8 mouse cellular contexts compared by ENCODE assay signal in genomic region chr6:13839345-13840054, GRCm38 (mm10). TPM values are rescaled to one million over a fixed set of nuclear protein-coding genes. Genes with fewer than 3 reads are reported as not detected.
DNase-seq lines count a peak whose midpoint lies in the region; ATAC-seq and TF ChIP-seq lines count a peak whose summit lies in the region.

Gene Gpr85, minus strand, starts transcription at chr6:13839942.

- H3K4me2 ChIP-seq in heart, embryonic 12.5 days: peak within 1 kb of the TSS; percentile 77
- peak within 1 kb of the TSS; percentile 90 for H3K4me2 ChIP-seq in embryonic facial prominence, embryonic 14.5 days (ENCODE audit: low read depth, low read length)
- H3K4me2 ChIP-seq in hindbrain, postnatal 0 days (ENCODE audit: low read depth, low read length): peak within 1 kb of the TSS; percentile 78
- peak within 1 kb of the TSS; percentile 72 for H3K4me2 ChIP-seq in liver, embryonic 13.5 days

- H3K4me3 ChIP-seq in heart, embryonic 12.5 days: peak within 1 kb of the TSS; percentile 68
- peak within 1 kb of the TSS; percentile 49 to 57 for H3K4me3 ChIP-seq in MEL (ENCODE audit: control insufficient read depth in 1 of 2, insufficient read depth in 1 of 2, low read depth in 2 of 2, low read length in 2 of 2)
- H3K4me3 ChIP-seq in embryonic facial prominence, embryonic 14.5 days (ENCODE audit: low read depth, low read length): peak within 1 kb of the TSS; percentile 63
- peak within 1 kb of the TSS; percentile 78 for H3K4me3 ChIP-seq in hindbrain, postnatal 0 days (ENCODE audit: low read length)
- H3K4me3 ChIP-seq in liver, embryonic 13.5 days (replicated peaks): peak within 1 kb of the TSS; percentile 59
- peak within 1 kb of the TSS; percentile 59 for H3K4me3 ChIP-seq in small intestine, adult 2 months (ENCODE audit: low read depth, low read length)

- TF ChIP-seq EP300 in MEL (IDR thresholded peaks at IDR 0.05; ENCODE audit: low read depth in 1 of 2, low read length in 2 of 2): no peak

- peaks cover 3% of the 10 kb centered on the region; the same call in 1 of the 2 replicates for H3K4me1 ChIP-seq in heart, embryonic 12.5 days (replicated peaks)
- no peaks in the 10 kb centered on the region for H3K4me1 ChIP-seq in MEL (ENCODE audit: control insufficient read depth in 1 of 2, insufficient read depth in 2 of 2, low read length in 2 of 2)
- no peaks in the 10 kb centered on the region for H3K4me1 ChIP-seq in embryonic facial prominence, embryonic 14.5 days (ENCODE audit: control insufficient read depth, insufficient read depth, low read length)
- H3K4me1 ChIP-seq in hindbrain, postnatal 0 days (ENCODE audit: insufficient read depth, low read length): no peaks in the 10 kb centered on the region
- no peaks in the 10 kb centered on the region for H3K4me1 ChIP-seq in liver, embryonic 13.5 days (replicated peaks)
- no peaks in the 10 kb centered on the region; the same call in 1 of the 2 replicates for H3K4me1 ChIP-seq in small intestine, adult 2 months (ENCODE audit: control insufficient read depth, insufficient read depth, insufficient read length, low read length)

- no peak for ATAC-seq in heart, embryonic 12.5 days (ENCODE audit: insufficient number of reproducible peaks, low FRiP score)
- no peak for ATAC-seq in embryonic facial prominence, embryonic 14.5 days (ENCODE audit: low read depth)
- ATAC-seq in hindbrain, postnatal 0 days: peak; percentile 46
- no peak for ATAC-seq in liver, embryonic 13.5 days (ENCODE audit: low read depth)

- DNase-seq in heart, adult 9 months (ENCODE audit: low spot score in 2 of 2): no peak
- DNase-seq in MEL (ENCODE audit: low read depth, low spot score): peak; percentile 70
- no peak for DNase-seq in embryonic facial prominence, embryonic 14.5 days (ENCODE audit: low spot score)
- DNase-seq in hindbrain, postnatal 0 days (ENCODE audit: low spot score): peak; percentile 59
- DNase-seq in liver, embryonic 13.5 days: no peak
- no peak for DNase-seq in gastrocnemius, postnatal 10 days

- 41% methylated on average over 18 of the region's 18 CpGs for WGBS in heart, embryonic 12.5 days
- WGBS in embryonic facial prominence, embryonic 14.5 days: 39% methylated on average over 18 of the region's 18 CpGs
- 27% methylated on average over 18 of the region's 18 CpGs for WGBS in hindbrain, postnatal 0 days
- 30% methylated on average over 18 of the region's 18 CpGs for WGBS in liver, embryonic 13.5 days (ENCODE audit: insufficient replicate concordance)
- 35% methylated on average over 18 of the region's 18 CpGs for WGBS in small intestine, adult 2 months

- H3K27me3 ChIP-seq in heart, embryonic 12.5 days (replicated peaks): peaks cover 4% of the 10 kb centered on the region; the same call in 1 of the 2 replicates
- H3K27me3 ChIP-seq in MEL (ENCODE audit: control insufficient read depth in 1 of 2, insufficient read depth in 2 of 2, low read length in 2 of 2): peaks cover 0 to 1% of the 10 kb centered on the region in 2 experiments; a peak in 1 of 4 replicates
- no peaks in the 10 kb centered on the region for H3K27me3 ChIP-seq in embryonic facial prominence, embryonic 14.5 days (replicated peaks; ENCODE audit: control insufficient read depth, insufficient read depth, low read length)
- H3K27me3 ChIP-seq in hindbrain, postnatal 0 days (ENCODE audit: insufficient read depth, low read length): no peaks in the 10 kb centered on the region
- peaks cover 35% of the 10 kb centered on the region for H3K27me3 ChIP-seq in liver, embryonic 13.5 days
- H3K27me3 ChIP-seq in small intestine, adult 2 months (ENCODE audit: control insufficient read depth, insufficient read depth, low read length): peaks cover 4% of the 10 kb centered on the region

- no peaks in the 10 kb centered on the region for H3K36me3 ChIP-seq in heart, embryonic 12.5 days
- no peaks in the 10 kb centered on the region for H3K36me3 ChIP-seq in MEL (ENCODE audit: control insufficient read depth in 1 of 2, insufficient read depth in 2 of 2, low read length in 2 of 2)
- H3K36me3 ChIP-seq in embryonic facial prominence, embryonic 14.5 days (ENCODE audit: control insufficient read depth, insufficient read depth, low read length): no peaks in the 10 kb centered on the region
- no peaks in the 10 kb centered on the region for H3K36me3 ChIP-seq in hindbrain, postnatal 0 days (ENCODE audit: insufficient read depth, low read length)
- H3K36me3 ChIP-seq in liver, embryonic 13.5 days: no peaks in the 10 kb centered on the region
- no peaks in the 10 kb centered on the region for H3K36me3 ChIP-seq in small intestine, adult 2 months (ENCODE audit: control insufficient read depth, insufficient read depth, low read length)

- no peak for TF ChIP-seq POLR2A in MEL (IDR thresholded peaks at IDR 0.05; ENCODE audit: control insufficient read depth in 1 of 2, insufficient read depth in 1 of 2, low read depth in 1 of 2, low read length in 2 of 2, poor library complexity in 1 of 2)
- TF ChIP-seq POLR2A in small intestine, adult 2 months (IDR thresholded peaks at IDR 0.05; ENCODE audit: low read depth, low read length): no peak

- no peaks in the 10 kb centered on the region for H3K79me2 ChIP-seq in MEL (ENCODE audit: control insufficient read depth, insufficient read depth, low read length, poor library complexity)

- no peak for TF ChIP-seq RAD21 in MEL (IDR thresholded peaks at IDR 0.05; ENCODE audit: low read depth, low read length)

- no peaks in the 10 kb centered on the region for H3K9me3 ChIP-seq in heart, embryonic 12.5 days (replicated peaks)
- no peaks in the 10 kb centered on the region for H3K9me3 ChIP-seq in MEL (replicated peaks; ENCODE audit: insufficient read depth, low read length)
- H3K9me3 ChIP-seq in embryonic facial prominence, embryonic 14.5 days (ENCODE audit: control insufficient read depth, low read length): no peaks in the 10 kb centered on the region
- no peaks in the 10 kb centered on the region for H3K9me3 ChIP-seq in hindbrain, postnatal 0 days (ENCODE audit: low read length)
- no peaks in the 10 kb centered on the region for H3K9me3 ChIP-seq in liver, embryonic 13.5 days (replicated peaks)

- H3K27ac ChIP-seq in heart, embryonic 12.5 days (ENCODE audit: poor library complexity, severe bottlenecking): peak within 1 kb of the TSS; percentile 95
- H3K27ac ChIP-seq in MEL (ENCODE audit: control insufficient read depth, low read depth, low read length): no peak within 1 kb of the TSS
- H3K27ac ChIP-seq in embryonic facial prominence, embryonic 14.5 days (replicated peaks; ENCODE audit: low read depth, low read length): peak within 1 kb of the TSS; percentile 86
- H3K27ac ChIP-seq in hindbrain, postnatal 0 days: peak within 1 kb of the TSS; percentile 100
- H3K27ac ChIP-seq in liver, embryonic 13.5 days: peak within 1 kb of the TSS; percentile 13; the same call in 1 of the 2 replicates
- H3K27ac ChIP-seq in small intestine, adult 2 months (ENCODE audit: insufficient read depth, low read depth, low read length): no peak within 1 kb of the TSS

- TF ChIP-seq CTCF in MEL (IDR thresholded peaks at IDR 0.05 in 2 of 3, conservative IDR thresholded peaks at IDR 0.05 in 1 of 3; ENCODE audit: control insufficient read depth in 1 of 3, insufficient read depth in 1 of 3, low read depth in 2 of 3, low read length in 3 of 3, poor library complexity in 1 of 3, severe bottlenecking in 1 of 3): no peak
- TF ChIP-seq CTCF in hindbrain, postnatal 0 days (IDR thresholded peaks at IDR 0.05; ENCODE audit: low read depth): no peak
- no peak for TF ChIP-seq CTCF in small intestine, adult 2 months (IDR thresholded peaks at IDR 0.05; ENCODE audit: extremely low read depth, insufficient read length, insufficient replicate concordance, low read depth, low read length)

- H3K9ac ChIP-seq in heart, embryonic 12.5 days: peak within 1 kb of the TSS; percentile 85
- H3K9ac ChIP-seq in MEL (ENCODE audit: control insufficient read depth, low read depth, low read length, poor library complexity, severe bottlenecking): peak within 1 kb of the TSS; percentile 57
- H3K9ac ChIP-seq in embryonic facial prominence, embryonic 14.5 days (ENCODE audit: low read depth, low read length): peak within 1 kb of the TSS; percentile 87
- H3K9ac ChIP-seq in hindbrain, postnatal 0 days (replicated peaks; ENCODE audit: low read length): peak within 1 kb of the TSS; percentile 97
- peak within 1 kb of the TSS; percentile 45; the same call in 1 of the 2 replicates for H3K9ac ChIP-seq in liver, embryonic 13.5 days

TF ChIP-seq in MEL, 35 proteins besides CTCF, POLR2A, EP300 and RAD21:
- TF ChIP-seq CHD2 (IDR thresholded peaks at IDR 0.05; ENCODE audit: low read length) (no peak), MYB (IDR thresholded peaks at IDR 0.05; ENCODE audit: low read depth, low read length) (no peak), ZNF384 (IDR thresholded peaks at IDR 0.05; ENCODE audit: low read depth, low read length) (no peak), ZC3H11A (IDR thresholded peaks at IDR 0.05; ENCODE audit: low read depth, low read length) (no peak), ZKSCAN1 (IDR thresholded peaks at IDR 0.05; ENCODE audit: low read depth, low read length) (no peak), TBP (IDR thresholded peaks at IDR 0.05; ENCODE audit: low read depth, low read length) (no peak), NRF1 (IDR thresholded peaks at IDR 0.05; ENCODE audit: insufficient read depth, low read depth, low read length, poor library complexity, severe bottlenecking) (no peak), ETS1 (IDR thresholded peaks at IDR 0.05; ENCODE audit: low read depth, low read length) (no peak), USF1 (IDR thresholded peaks at IDR 0.05; ENCODE audit: low read depth, low read length) (no peak), RCOR1 (IDR thresholded peaks at IDR 0.05; ENCODE audit: low read depth, low read length) (no peak)

RNA-seq across cellular contexts. Expression of gene Gpr85, which starts in this region (rescaled TPM):
- polyA plus RNA-seq in heart, embryonic 12.5 days (2016; fragmentation: Nextera tagmentation; extraction: Ambion mirVana): 6.9 and 7.7 TPM in 2 replicates
- total RNA-seq in MEL (2012; rRNA removed): not detected in 2 replicates
- not detected for polyA plus RNA-seq in MEL (2012; ENCODE audit: insufficient read depth in 1 of 2, insufficient read length in 2 of 2, low read depth in 1 of 2, low replicate concordance in 2 of 2, missing spikeins in 1 of 2)
- polyA plus RNA-seq in embryonic facial prominence, embryonic 14.5 days (2014; fragmentation: Nextera tagmentation; extraction: Ambion mirVana): 6.1 and 7.4 TPM in 2 replicates
- total RNA-seq in hindbrain, postnatal 0 days (2014; rRNA removed): 77.8 and 84.3 TPM in 2 replicates
- polyA plus RNA-seq in hindbrain, postnatal 0 days (2015; fragmentation: Nextera tagmentation; extraction: Ambion mirVana): 87.5 and 89.1 TPM in 2 replicates
- 0.69 and 0.74 TPM in 2 replicates for polyA plus RNA-seq in liver, embryonic 13.5 days (2015; fragmentation: Nextera tagmentation; extraction: Ambion mirVana)
- polyA plus RNA-seq in small intestine, adult 2 months (2012; rRNA removed): 0.77 and 1.3 TPM in 2 replicates
- total RNA-seq in gastrocnemius, postnatal 10 days (2021): 1 to 10 TPM; 1.0 to 1.2 TPM

Comparison
In these comparisons a context has a peak if more than half of its experiments do, and no peak if none do; other contexts are left out.
1. RNA of gene Gpr85 (total RNA-seq): 77.8 to 84.3 TPM in hindbrain, postnatal 0 days; 1.0 to 1.2 TPM in gastrocnemius, postnatal 10 days and not detected in MEL; every median in the first group is over 10 times any median in the second.
2. RNA of gene Gpr85 (polyA plus RNA-seq): 87.5 to 89.1 TPM in hindbrain, postnatal 0 days; 6.9 to 7.7 TPM in heart, embryonic 12.5 days, 6.1 to 7.4 TPM in embryonic facial prominence, embryonic 14.5 days, 0.77 to 1.3 TPM in small intestine, adult 2 months, 0.69 to 0.74 TPM in liver, embryonic 13.5 days and not detected in MEL; every median in the first group is over 10 times any median in the second.
3. Peak in DNase-seq, H3K4me3 ChIP-seq and H3K9ac ChIP-seq in MEL; RNA of the gene not detected or under 1 TPM.
4. H3K27ac ChIP-seq: peak in heart, embryonic 12.5 days (single experiment), embryonic facial prominence, embryonic 14.5 days (single experiment), hindbrain, postnatal 0 days (single experiment) and liver, embryonic 13.5 days (single experiment); none in MEL (single experiment) and small intestine, adult 2 months (single experiment).
5. H3K9ac ChIP-seq: peak in every context shown above with its lines; median percentile 97 in hindbrain, postnatal 0 days; 87 in embryonic facial prominence, embryonic 14.5 days; 85 in heart, embryonic 12.5 days; 57 in MEL; 45 in liver, embryonic 13.5 days.
6. Peak in every context shown above with its lines, with median percentiles within 50 percentile points of each other: H3K4me2 ChIP-seq and H3K4me3 ChIP-seq.